Mouse (Mus musculus) layer of hippocampus, adult 8-10 months (tissue): ENCODE measurements around the gene Nav2. TPM values are rescaled to one million over a fixed set of nuclear protein-coding genes. Genes with fewer than 3 reads are reported as not detected.

ENCODE experiments used
- DNase-seq, 2 experiments: peaks; one replicate each; pipeline ENCODE4 v3.0.0; 2022; ENCODE audit warnings: low spot score in 2 of 2
- total RNA-seq, 4 experiments: library from RNA; stranded (reverse); gene quantifications; 2 replicates each; pipeline ENCODE4 v1.2.4; 2022

Gene Nav2
- total RNA-seq, 4 experiments from 2014 or later: 87.2 to 113 (median 96.0) TPM

GRCm38 (mm10) chr7:49321124-49321531 is 412.6 kb downstream of the Nav2 start:
- DNase-seq: no peak

GRCm38 (mm10) chr7:49322179-49322578 is 413.7 kb downstream of the Nav2 start:
- no peak for DNase-seq

- DNase-seq: no peak
Observed at GRCm38 (mm10) chr7:49324575-49324974, 416.1 kb downstream of the Nav2 start.

- no peak for DNase-seq
Observed at GRCm38 (mm10) chr7:49326136-49326722, 417.7 kb downstream of the Nav2 start.

GRCm38 (mm10) chr7:49326967-49327742 is 418.6 kb downstream of the Nav2 start:
- no peak for DNase-seq

- no peak for DNase-seq
Observed at GRCm38 (mm10) chr7:49330181-49330580, 421.7 kb downstream of the Nav2 start.

- DNase-seq: no peak
Observed at GRCm38 (mm10) chr7:49331939-49332338, 423.4 kb downstream of the Nav2 start.

- no peak for DNase-seq
Observed at GRCm38 (mm10) chr7:49332644-49333043, 424.1 kb downstream of the Nav2 start.

- no peak for DNase-seq
Observed at GRCm38 (mm10) chr7:49334163-49334562, 425.6 kb downstream of the Nav2 start.

GRCm38 (mm10) chr7:49335056-49335455 is 426.5 kb downstream of the Nav2 start:
- no peak for DNase-seq

- no peak for DNase-seq
Observed at GRCm38 (mm10) chr7:49336725-49337124, 428.2 kb downstream of the Nav2 start.

GRCm38 (mm10) chr7:49337710-49338109 is 429.2 kb downstream of the Nav2 start:
- DNase-seq: no peak

- DNase-seq: no peak
Observed at GRCm38 (mm10) chr7:49339953-49340352, 431.4 kb downstream of the Nav2 start.

- no peak for DNase-seq
Observed at GRCm38 (mm10) chr7:49341151-49341918, 432.8 kb downstream of the Nav2 start.

GRCm38 (mm10) chr7:49341919-49342529 is 433.5 kb downstream of the Nav2 start:
- no peak for DNase-seq

- DNase-seq: no peak
Observed at GRCm38 (mm10) chr7:49342556-49343080, 434.1 kb downstream of the Nav2 start.

GRCm38 (mm10) chr7:49343081-49343600 is 434.6 kb downstream of the Nav2 start:
- no peak for DNase-seq

- no peak for DNase-seq
Observed at GRCm38 (mm10) chr7:49343752-49344484, 435.4 kb downstream of the Nav2 start.

- DNase-seq: no peak
Observed at GRCm38 (mm10) chr7:49347338-49348272, 439.1 kb downstream of the Nav2 start.
